Mouse (Mus musculus) cerebellum, adult 9-11 months (tissue): Measurements from ENCODE around the gene Slit2.

ENCODE experiments used
- DNase-seq: peaks from one replicate; pipeline ENCODE4 v3.0.0; 2022

Gene Slit2

DNA sequence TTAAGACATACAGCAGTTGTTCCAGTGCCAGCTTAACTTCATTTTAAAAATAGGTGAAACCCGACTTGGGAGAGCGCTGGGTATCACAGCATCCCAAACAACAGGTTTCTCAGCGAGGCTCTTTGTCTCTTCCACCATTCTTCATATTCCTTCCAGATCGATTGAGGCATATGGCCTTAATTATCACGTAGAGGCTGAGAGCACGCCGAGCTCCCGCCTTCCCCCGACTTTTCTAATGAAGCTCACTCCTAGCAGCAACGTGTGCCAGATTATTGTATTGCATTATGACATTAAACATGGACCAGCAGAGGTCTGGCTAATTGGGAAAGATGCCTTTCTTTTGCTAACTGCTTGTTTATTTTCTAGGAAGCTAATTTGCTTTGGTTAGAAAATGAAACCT is 75.7 kb downstream of the Slit2 start:
- no peak for DNase-seq

DNA sequence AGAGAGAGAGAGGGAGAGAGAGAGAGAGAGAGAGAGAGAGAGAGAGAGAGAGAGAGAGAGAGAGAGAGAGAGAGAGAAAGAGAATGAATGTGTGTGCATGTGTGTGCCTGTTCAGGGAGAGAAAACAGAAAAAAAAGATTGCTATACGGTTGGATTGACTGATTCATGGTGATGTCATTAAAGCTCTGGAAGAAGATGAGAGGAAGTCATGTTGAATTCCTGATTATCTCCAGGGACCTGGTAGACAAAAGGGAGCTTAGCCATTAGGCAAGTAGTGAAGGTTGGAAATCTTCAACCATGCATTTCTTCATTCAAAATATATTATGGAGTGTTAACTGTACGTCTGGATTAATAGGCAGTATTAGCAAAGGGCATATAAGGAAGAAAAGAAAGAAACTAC is 77.8 kb downstream of the Slit2 start:
- DNase-seq = no peak

GRCm38 (mm10) chr5:48078730-48079129 is 95.8 kb downstream of the Slit2 start:
- DNase-seq = no peak

DNA sequence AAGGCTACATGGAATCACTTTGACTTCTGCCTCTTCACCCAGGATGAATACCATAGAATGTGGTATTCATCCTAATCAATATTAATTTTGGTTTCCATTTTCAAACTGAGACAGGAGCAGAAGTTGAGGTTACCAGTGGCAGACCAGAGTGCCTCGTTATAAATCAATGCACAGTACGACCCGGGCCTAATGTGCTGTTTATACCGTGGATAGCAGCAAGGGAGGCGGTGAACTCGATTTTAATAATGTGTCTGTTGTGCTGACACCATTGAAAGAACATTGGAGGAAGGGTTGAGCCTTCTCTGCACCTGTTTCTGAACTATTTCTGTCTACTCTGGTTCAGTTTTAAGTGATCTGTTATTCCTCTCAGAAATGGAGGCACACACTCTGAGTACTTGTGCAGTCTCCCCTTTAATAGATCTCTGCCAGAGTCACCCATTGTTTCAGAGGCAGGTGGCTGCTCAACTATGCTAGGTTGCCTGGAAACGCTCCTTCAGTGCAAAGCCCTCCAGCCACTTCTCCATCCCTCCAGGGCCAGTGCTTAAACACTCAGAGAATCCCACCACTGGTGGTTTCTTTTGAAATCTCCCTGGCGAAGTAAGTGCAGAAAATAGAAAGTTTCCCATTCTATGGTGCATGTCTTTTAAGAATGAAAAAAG is 98.4 kb downstream of the Slit2 start:
- DNase-seq = no peak

DNA sequence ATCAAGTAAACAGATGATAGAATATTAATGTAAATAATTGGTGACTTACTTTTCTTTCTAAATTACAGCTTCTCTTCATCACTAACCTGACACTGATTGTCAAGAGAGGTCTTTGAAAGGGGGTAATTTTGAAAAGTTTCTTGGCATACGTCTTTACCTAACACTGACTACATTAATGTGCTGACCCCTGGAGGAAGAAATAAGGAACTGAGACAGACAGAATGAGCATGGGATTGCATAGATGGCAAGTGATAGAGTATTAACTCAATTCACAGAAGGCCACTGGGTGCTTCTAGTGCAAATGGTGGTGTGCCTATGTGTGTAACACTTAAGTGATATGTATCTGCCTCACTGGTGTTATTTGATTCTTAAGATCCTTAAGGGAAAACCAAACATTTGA is 130.5 kb downstream of the Slit2 start:
- no peak for DNase-seq

DNA sequence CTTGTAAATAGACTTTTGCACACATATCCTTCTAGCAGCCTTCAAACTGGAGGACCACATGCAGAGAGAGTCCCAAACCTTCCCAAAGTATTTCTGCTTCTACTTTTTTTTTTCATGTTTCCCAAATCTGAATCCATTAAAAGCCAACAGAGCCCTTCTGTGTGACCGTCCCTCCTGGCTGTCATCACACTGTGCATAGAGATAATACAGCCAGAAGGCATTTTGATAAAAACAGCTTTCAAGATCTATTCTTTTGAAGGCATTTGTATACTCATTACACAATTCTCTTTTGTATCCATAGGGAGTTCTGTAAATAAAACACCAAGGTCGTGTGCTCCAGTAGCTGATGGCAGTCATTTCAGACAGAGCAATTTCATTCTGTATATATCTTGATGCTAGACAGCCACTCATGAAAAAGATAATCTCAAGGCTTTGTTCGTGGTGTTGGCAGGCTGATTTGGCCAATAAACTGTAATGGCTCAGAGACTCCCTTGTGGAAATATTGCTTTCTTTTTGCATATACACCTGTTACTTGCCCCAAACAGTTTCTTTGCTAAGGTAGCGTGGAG is 132.1 kb downstream of the Slit2 start:
- DNase-seq = no peak

DNA sequence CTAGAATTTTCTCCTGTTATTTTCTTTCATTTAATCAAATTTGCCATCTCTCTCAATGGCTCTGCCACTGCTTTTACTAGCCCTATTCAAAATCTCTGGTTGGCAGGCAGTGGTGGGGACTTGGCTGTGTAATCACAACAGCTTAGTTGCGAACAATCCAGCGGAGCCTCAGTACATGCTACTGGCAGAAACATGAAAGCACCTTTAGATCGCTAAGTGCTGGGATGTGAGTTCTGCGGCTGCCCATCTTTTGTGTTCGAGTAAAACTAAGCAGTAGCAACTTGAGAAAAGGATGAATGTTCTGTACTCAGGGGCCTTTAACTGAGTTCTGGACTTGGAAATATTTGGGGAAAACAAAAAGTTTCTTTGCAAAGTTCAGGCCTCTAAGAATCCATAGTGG is 139.7 kb downstream of the Slit2 start:
- no peak for DNase-seq

GRCm38 (mm10) chr5:48125770-48126423 is 143.0 kb downstream of the Slit2 start:
- DNase-seq = peak; percentile 2

DNA sequence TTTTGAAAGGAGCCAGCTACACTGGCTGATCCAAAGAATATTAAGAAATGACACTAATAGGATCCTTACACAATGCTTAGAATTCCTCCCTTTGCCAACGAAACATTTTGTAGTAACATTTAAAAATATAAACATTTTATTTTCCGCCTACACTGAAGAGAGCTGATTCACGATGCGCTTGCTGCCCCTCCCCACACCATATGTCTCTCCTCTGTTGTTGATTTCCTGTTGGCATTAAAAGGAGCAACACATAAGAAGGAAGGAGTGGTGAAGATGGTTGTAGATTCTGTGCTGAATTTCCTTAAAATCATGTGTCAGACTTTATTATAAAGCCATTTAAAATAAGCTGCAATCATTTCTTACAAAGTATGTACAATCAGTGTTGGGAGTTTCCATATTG is 147.0 kb downstream of the Slit2 start:
- DNase-seq = no peak

DNA sequence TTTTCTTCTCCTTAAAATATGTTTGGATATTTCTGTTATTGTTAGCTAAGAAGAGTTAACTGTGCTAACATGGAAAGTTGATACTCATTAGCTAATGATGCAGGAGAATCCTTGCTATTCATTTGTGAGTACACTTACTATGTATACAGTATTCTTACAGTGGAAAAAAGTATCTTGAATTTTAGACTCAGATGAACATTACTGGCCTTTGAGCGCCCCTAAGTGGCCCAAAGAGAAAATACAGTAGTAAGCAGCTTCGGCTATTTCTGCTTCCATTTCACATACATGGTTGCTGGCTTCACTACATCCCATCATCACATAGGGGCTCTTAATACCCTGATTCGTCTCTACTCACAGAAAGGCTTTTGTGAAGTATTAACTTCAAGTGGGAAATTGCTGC is 153.6 kb downstream of the Slit2 start:
- no peak for DNase-seq

GRCm38 (mm10) chr5:48138849-48139487 is 156.0 kb downstream of the Slit2 start:
- no peak for DNase-seq

GRCm38 (mm10) chr5:48139488-48139862 is 156.5 kb downstream of the Slit2 start:
- no peak for DNase-seq

- no peak for DNase-seq
Observed at GRCm38 (mm10) chr5:48146082-48146481, 163.1 kb downstream of the Slit2 start.

GRCm38 (mm10) chr5:48160829-48161228 is 177.9 kb downstream of the Slit2 start:
- no peak for DNase-seq

DNA sequence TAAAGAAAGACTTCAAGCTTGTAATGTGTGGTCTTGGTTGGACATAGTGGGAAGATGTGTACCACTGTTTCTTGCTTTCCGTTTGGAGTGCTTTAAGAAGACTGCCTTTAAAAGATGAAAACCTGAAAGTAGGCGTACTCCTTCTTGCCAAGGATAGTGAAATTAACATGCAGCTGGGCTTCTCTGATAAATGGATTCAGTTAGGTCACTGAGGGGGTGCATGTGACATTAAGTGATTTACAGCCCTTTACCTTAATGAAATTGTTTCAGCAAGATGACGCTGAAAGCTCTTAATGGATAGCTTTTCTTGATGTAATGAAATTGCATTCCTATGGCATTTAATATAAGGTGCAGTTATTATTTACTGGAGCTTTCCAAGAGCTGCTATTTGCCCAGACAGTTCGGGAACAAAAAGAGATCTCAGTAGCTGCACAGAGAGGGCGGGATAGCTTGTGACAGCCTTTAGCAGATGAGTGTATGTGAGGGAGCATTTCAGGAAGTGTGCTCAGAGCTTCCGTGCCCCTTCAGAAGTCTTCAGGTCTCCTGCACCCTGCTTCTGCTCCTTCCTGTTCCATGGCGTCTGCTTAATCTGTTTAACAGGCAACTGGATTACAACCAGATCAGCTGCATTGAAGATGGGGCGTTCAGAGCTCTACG is 198.8 kb downstream of the Slit2 start:
- DNase-seq = no peak

- DNase-seq = no peak
Observed at GRCm38 (mm10) chr5:48184358-48184757, 201.4 kb downstream of the Slit2 start.

- no peak for DNase-seq
Observed at GRCm38 (mm10) chr5:48187819-48188218, 204.9 kb downstream of the Slit2 start.

- DNase-seq = no peak
Observed at GRCm38 (mm10) chr5:48199380-48199779, 216.4 kb downstream of the Slit2 start.

- DNase-seq = no peak
Observed at GRCm38 (mm10) chr5:48215248-48215647, 232.3 kb downstream of the Slit2 start.

- DNase-seq = no peak
Observed at GRCm38 (mm10) chr5:48219624-48220155, 236.8 kb downstream of the Slit2 start.

GRCm38 (mm10) chr5:48225500-48225899 is 242.6 kb downstream of the Slit2 start:
- DNase-seq = no peak

- DNase-seq = no peak
Observed at GRCm38 (mm10) chr5:48230430-48231080, 247.6 kb downstream of the Slit2 start.

DNA sequence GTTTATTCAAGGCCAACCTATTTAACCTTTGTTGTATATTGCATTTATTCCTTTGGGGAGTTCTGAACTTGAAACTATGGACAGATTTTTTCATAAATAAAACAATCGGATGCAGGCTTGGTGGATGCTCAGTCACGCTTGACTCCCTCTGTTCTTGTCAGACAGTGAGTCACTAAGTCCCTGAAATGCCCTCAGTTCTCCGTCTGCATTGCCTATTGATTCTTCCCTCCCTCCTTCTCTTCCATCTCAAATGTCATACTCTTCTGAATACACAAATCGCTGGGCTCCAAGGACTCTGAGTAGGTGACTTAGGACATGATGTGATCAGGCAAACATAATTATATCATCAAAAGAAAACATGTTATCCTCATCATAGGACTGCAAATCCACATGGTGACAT is 251.8 kb downstream of the Slit2 start:
- DNase-seq = no peak
